Mouse (Mus musculus) urinary bladder, adult 2 months (tissue): Measurements from ENCODE around the gene Jmjd1c. TPM values are rescaled to one million over a fixed set of nuclear protein-coding genes. Genes with fewer than 3 reads are reported as not detected.

ENCODE experiments used
- DNase-seq: peaks from one replicate; pipeline ENCODE4 v3.0.0; 2022; ENCODE audit warnings: low spot score
- polyA plus RNA-seq: library from polyadenylated mRNA; depleted of rRNA; stranded (reverse); fragments of >200 nt; gene quantifications from 2 replicates; pipeline ENCODE4 v1.2.3, GENCODE M21; 2012

Gene Jmjd1c
- polyA plus RNA-seq, 1 experiment, result 28.3 TPM

DNA sequence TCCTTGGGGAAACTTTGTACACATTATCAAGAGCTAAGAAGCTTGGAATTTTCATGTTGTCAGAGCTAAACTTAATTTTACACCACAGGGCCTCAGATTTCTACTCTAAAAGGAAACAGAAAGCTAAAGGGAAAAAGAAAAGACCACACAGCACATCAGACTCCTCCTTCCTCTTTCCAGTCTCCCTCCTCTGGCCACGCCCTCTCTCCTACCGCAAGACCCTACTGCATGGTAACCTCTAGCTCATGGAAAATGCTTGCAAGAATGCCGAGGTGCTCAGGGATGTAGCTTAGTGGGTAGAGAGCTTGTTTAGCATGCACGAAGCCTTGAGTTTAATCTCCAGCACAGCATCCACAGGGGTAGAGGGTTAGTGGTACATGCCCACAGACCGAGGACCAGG, 24.0 kb upstream of the Jmjd1c start:
- no peak for DNase-seq

DNA sequence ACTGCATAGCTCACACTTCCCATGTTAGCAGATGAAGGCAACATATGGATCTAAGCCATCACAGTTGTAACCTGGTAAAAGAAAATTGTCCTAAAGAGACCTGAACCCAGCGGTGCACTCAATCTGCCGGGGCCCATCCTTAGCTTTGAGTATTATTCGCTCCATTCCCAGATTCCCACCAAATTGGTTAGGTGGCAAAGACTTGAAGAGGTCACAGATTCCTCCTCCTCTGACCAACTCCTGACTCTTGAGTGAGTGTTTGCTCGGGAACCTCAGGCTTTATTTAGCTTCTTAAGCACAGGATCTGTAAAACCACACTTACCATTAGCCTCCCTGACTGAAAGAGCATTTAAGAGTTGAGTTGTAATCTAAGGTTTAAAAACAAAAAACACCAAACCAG, 23.3 kb upstream of the Jmjd1c start:
- DNase-seq, result no peak

- no peak for DNase-seq
These were observed 22.3 kb upstream of the Jmjd1c start for GRCm38 (mm10) chr10:67073577-67073976.

- no peak for DNase-seq
These were observed 19.7 kb upstream of the Jmjd1c start for GRCm38 (mm10) chr10:67075931-67076878.

- DNase-seq, result no peak
These were observed 16.9 kb upstream of the Jmjd1c start for GRCm38 (mm10) chr10:67079030-67079429.

DNA sequence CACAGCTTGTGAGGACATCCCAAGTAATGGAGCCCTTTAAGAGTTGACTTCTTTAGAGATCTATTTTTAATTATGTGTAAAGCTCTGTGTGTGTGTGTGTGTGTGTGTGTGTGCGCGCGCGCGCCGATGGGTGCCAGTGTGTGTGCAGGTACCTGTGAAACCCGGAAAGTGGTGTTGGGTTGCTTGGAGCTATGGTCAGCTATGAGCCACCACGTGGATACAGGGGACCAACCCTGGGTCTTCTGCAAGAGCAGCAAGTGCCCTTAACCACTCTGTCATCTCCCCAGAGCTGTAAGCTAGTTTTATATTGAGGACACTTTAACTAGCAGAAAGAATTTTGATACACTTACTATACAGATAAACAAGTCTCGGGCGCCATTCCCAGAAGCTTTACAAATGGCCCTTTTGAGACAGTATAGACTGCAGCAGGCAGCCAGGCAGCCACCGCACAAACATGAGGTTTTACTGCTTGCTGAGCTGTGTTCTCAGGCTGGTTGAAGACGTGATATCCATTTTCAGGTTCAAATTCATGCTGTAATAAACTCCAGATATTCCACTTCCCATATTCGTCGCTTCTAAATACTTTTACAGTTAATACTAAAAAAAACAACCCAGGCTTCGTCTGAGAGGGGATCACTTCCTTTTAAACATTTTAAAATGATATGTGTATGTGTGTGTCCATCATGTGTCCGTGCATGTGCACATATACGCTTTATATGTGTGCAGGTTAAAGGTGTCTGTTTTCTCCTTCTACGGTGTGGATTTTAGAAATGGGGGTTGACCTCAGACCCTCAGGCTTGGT, 14.5 kb upstream of the Jmjd1c start:
- no peak for DNase-seq

DNA sequence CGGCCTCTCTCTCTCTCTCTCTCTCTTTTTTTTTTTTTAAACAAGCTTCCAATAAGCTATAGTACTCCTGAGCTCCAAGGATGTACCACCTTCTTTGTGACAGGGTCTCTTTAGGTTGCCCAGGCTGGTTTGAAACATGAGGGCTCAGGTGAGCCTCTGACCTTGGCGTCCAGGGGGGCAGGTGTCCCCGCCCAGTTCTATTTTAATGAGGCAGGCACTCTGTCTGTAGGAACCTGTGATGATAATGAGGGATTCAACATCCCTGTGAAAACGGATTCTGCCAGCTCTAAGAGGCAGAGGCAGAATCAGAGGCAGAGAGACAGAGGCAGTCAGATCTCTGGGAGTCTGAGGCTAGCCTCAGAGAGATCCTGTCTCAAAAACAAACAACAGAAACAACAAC, 13.4 kb upstream of the Jmjd1c start:
- no peak for DNase-seq

DNA sequence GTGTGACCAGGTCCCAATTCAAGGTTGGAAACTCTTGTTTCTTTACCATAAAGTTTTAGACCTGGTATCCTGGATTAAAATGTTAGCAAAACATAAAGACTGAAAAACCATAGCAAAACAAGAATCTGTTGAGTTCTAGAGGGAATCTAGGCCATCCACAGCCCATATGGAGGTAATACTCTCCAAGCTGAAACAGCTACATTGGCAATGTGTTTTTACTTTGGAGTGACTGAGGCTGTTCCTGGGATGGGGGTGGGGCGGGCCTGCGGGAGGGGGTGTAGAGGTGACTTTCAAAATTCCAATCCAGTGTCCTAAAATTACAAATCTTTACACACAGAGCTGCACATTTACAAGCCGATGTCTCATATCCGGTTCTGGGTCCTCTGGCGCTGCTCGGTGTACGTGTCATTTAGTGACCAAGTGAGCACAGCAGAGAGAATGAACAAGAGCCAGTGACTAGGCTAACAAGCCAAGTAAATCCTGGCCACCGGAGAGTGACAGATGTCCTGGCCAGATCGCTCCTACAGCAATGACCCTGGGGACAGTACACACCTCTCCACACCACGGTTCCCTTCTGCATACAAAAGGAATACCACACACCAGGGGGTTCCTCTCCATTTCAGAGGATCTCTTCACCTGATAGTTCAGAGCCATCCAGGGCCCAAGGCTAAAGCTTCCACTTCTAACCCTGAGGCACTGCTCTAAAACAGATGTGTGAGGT, 12.3 kb upstream of the Jmjd1c start:
- no peak for DNase-seq

GRCm38 (mm10) chr10:67085124-67085523, 10.8 kb upstream of the Jmjd1c start:
- DNase-seq, result no peak

- DNase-seq, result no peak
These were observed 10.0 kb upstream of the Jmjd1c start for GRCm38 (mm10) chr10:67085916-67086315.

- no peak for DNase-seq
These were observed 8.3 kb upstream of the Jmjd1c start for GRCm38 (mm10) chr10:67087447-67088226.

DNA sequence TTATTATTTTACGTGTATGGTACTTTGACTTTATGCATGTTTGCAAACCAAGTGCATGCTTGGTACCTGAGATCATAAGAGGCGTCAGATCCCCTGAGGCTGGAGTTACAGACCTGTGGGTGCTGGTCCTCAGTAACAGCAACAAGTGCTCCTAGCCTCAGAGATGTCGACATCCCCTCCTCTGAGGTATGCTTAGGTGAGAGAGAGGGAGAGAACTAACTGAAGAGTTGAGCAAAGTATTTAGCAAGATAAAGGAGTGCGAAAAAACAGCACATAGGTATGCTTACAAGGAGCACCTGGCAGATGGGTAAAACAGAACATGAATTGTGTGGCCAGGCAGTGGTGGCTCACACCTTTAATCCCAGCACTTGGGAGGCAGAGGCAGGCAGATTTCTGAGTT, 5.3 kb upstream of the Jmjd1c start:
- no peak for DNase-seq

DNA sequence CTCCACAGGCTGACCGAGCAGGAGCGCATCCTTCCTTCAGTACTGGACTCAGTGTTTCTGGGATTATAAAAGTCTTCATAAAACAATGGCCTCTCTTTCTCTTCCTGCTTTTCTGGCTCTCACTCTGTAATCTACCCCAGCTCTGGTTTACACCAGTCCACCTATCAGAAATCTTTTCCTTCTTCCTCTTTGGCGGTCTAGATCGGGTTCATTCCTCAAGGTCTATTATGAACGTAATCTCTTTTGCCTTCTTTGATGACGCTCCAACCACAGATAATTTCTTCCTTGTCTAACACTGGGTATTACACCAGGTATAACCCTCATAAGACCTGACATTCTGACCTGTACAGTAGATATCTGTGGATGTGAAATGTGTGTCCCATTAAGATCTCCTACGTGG, 1.0 kb upstream of the Jmjd1c start:
- no peak for DNase-seq

DNA sequence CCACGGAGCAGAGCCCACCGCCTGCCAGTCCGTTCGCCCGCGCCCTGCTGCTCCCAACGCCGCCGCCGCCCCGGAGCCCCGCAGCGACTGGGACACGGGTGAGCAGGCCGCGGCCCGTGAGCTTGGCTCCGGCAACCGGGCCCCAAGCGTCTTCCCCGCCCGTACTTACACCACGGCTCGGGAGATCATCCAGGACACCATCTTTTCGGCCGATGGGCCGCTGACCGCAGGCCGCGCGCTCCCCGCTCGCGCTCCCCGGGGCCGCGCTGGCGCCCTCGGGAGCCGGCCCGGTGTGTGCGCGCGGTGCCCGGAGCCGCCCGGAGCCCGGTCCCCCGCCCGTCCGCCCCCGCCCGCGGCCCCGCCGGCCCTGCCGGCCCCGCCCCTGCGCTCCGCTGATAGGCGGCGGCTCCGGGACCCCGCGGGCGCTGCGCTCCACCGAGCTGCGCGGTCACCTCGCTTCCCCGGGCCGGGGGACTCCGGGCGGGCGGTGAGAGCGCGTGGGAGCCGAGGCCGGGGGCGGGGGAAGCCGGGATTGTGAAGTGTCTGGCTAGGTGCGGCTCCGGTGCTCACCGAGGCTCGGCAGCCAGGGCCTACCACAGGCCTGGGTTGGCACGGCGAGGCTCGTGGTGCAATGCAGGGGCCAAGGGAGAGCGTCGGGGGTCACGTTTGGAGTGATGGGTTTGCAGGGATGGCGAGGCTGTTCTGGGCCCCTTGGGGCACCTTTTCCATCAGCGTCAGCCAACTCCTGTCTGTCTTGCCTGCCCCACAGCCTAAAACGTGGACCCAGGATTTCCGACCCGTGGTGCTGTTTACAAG, 904 bp downstream of the Jmjd1c start, which contains the start of gene Reep3:
TSS of gene Reep3 (minus strand) at position 325 of the 816 bp plus-strand sequence.
- peak; percentile 86 for DNase-seq

GRCm38 (mm10) chr10:67097437-67098150, 1.7 kb downstream of the Jmjd1c start:
- no peak for DNase-seq

- no peak for DNase-seq
These were observed 2.6 kb downstream of the Jmjd1c start for GRCm38 (mm10) chr10:67098408-67099050.

DNA sequence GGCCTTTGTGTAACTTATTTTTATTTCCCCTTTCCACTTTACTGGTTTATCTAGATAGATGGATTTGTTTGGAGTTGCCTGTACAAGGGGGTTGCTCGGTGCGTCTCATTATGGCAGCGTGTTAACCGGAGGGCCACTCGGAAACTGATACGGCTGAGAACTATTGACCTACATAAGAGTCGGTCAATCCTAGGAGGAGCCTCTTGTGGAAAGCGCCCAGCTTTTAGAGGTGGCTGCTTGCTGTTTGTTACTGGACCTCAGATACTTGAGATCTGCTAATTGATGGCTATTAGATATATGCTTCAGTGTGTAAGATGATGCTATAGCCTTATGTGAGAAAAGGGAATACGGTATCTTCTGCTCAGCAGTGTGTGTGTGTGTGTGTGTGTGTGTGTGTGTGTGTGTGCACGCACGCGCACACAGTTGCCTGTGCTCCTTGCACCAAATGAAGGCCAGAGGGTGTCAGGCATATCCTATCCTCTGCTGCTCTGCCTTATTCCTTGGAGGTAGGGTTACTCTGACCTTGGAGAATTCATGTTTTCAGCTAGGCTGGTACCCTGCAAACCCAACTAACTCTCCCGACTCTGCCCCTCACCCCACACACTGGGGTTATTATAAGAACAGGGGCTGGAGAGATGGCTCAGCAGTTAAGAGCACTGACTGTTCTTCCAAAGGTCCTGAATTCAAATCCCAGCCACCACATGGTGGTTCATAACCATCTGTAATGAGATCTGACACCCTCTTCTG, 3.4 kb downstream of the Jmjd1c start:
- DNase-seq, result no peak

- DNase-seq, result no peak
These were observed 4.2 kb downstream of the Jmjd1c start for GRCm38 (mm10) chr10:67100011-67100661.
